Mouse (Mus musculus) lung, embryonic 14.5 days (tissue): ENCODE results near the gene Prr36. TPM values are rescaled to one million over a fixed set of nuclear protein-coding genes. Genes with fewer than 3 reads are reported as not detected.
A peak's percentile ranks its signal among the peaks of the same experiment; 100 is the strongest.

ENCODE experiments used
- ATAC-seq: fragments of 200-750 bp; cut with Nextera tagmentation; 2 replicates; pipeline ENCODE4 v1.8.0; 2017; ENCODE audit warnings: mild to moderate bottlenecking, moderate TSS enrichment, moderate library complexity; ENCODE audit not compliant: insufficient read depth
- DNase-seq: peaks from one replicate; pipeline ENCODE4 v3.0.0-alpha.2; 2015
- H3K27ac ChIP-seq: fragments of 300-500 bp; sonication (generic); 2 replicates; pipeline ENCODE4 v1.5.1; 2014; ENCODE audit warnings: low read depth, mild to moderate bottlenecking, moderate library complexity
- H3K27me3 ChIP-seq: fragments of 300-500 bp; sonication (generic); 2 replicates; pipeline ENCODE4 v1.6.1; 2014; ENCODE audit warnings: low read length, control low read depth; ENCODE audit not compliant: insufficient read depth
- H3K36me3 ChIP-seq: fragments of 300-500 bp; sonication (generic); 2 replicates; pipeline ENCODE4 v1.6.1; 2014; ENCODE audit warnings: control low read depth; ENCODE audit not compliant: insufficient read depth
- H3K4me1 ChIP-seq: fragments of 300-500 bp; sonication (generic); 2 replicates; pipeline ENCODE4 v1.6.1; 2014; ENCODE audit warnings: antibody characterized with exemption, control low read depth; ENCODE audit not compliant: insufficient read depth
- H3K4me2 ChIP-seq: fragments of 300-500 bp; sonication (generic); 2 replicates; pipeline ENCODE4 v1.6.1; 2014; ENCODE audit warnings: mild to moderate bottlenecking
- H3K4me3 ChIP-seq: fragments of 300-500 bp; sonication (generic); 2 replicates; pipeline ENCODE4 v1.5.1; 2014; ENCODE audit warnings: low read depth, low read length
- H3K9ac ChIP-seq: fragments of 300-500 bp; sonication (generic); 2 replicates; pipeline ENCODE4 v1.6.1; 2014
- H3K9me3 ChIP-seq: fragments of 300-500 bp; sonication (generic); 2 replicates; pipeline ENCODE4 v1.6.1; 2016; ENCODE audit warnings: low read depth, low read length, control low read depth
- CTCF ChIP-seq: IDR thresholded peaks from 2 replicates; pipeline ENCODE4 v1.5.1; 2016; ENCODE audit warnings: antibody characterized with exemption, low read depth
- WGBS: fragments of 180-500 bp; shearing (Covaris S2); extraction: QIAGEN DNeasy Blood & Tissue Kit; methylation state at CpG from one replicate; pipeline ENCODE4 v1.1.7; 2014; 5-methylcytosine and 5-hydroxymethylcytosine counted together
- polyA plus RNA-seq: library from polyadenylated mRNA; unstranded; fragments of >200 nt; fragmentation: Nextera tagmentation; extraction: Ambion mirVana; gene quantifications from 2 replicates; pipeline ENCODE4 v1.2.1, GENCODE M21; 2014

Gene Prr36
- polyA plus RNA-seq, 1 experiment from 2014 or later, result 9.7 TPM

GRCm38 (mm10) chr8:4226739-4227347, 9.6 kb upstream of the Prr36 start, which contains the start of gene Lrrc8e:
Gene Lrrc8e, plus strand, starts transcription at chr8:4226827.
- ATAC-seq, result peak; percentile 85
- WGBS, result 4% methylated on average over 33 of the region's 33 CpGs

DNA sequence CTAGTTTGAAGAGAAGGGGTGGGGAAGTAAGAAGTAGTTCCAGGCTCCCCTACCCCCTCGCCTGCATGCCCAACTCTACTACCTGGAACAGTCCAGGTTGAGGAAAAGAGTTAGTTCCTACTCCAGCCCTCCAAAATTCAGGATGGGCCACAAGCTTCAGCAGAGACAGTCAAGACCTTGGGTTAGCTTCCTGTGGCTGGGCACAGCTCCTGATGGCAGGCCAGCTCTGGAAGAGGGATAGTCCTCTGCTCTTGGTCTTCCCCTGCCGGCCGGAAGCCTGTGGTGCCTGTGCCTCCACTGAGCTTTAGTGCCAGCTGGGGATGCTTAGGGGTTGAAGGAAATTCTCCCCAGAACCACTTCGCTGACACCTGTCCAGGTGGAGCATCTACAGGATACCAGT, 9.1 kb upstream of the Prr36 start:
- Histone ChIP-seq H3K27ac (no peak overlapping the region), H3K27me3 (peaks cover 9% of the 10 kb centered on the region), H3K9ac (peak overlapping the region; percentile 54), H3K4me2 (peak overlapping the region; percentile 64), H3K9me3 (no peaks in the 10 kb centered on the region), H3K4me1 (peaks cover 3% of the 10 kb centered on the region; the same call in 1 of the 2 replicates), H3K36me3 (no peaks in the 10 kb centered on the region), H3K4me3 (peak overlapping the region; percentile 35)
- TF ChIP-seq CTCF, result 0 out of 2 replicates have a peak, but pooled peaks have one; percentile 37
- no peak; the same call in 1 of the 2 replicates for ATAC-seq
- DNase-seq, result no peak
- WGBS, result 29% methylated on average over 4 of the region's 4 CpGs

More at GRCm38 (mm10) chr8:4226739-4227347, 9.6 kb upstream of the Prr36 start, which contains the start of gene Lrrc8e:
- no peak within 1 kb of the TSS for H3K27ac ChIP-seq
- peaks cover 3% of the 10 kb centered on the region; the same call in 1 of the 2 replicates for H3K4me1 ChIP-seq
- peak within 1 kb of the TSS; percentile 64 for H3K4me2 ChIP-seq
- H3K27me3 ChIP-seq, result peaks cover 9% of the 10 kb centered on the region
- TF ChIP-seq CTCF, result no peak
- peak within 1 kb of the TSS; percentile 54 for H3K9ac ChIP-seq
- no peaks in the 10 kb centered on the region for H3K36me3 ChIP-seq
- H3K9me3 ChIP-seq, result no peaks in the 10 kb centered on the region
- DNase-seq, result no peak
- H3K4me3 ChIP-seq, result peak within 1 kb of the TSS; percentile 35

DNA sequence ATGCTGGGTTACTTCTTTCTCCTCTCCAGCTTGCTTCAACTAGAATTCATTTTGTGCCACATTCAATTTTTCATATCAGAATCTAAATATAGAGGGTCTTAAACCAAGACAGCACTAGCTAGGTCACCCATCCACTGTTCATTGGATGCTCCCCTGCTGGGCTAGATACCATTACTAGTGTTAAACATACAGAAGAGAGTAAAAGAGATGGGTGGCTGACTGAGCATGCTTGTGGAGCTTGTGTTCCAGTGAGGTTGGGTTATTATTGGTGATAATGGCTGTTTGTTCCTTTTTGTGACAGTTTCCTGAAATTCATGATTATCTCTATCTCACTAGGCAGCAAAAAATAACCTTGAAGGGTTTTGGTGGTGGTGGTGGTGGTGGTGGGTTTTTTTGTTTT, 4.8 kb upstream of the Prr36 start:
- Histone ChIP-seq H3K27ac (no peak overlapping the region), H3K4me1 (no peaks in the 10 kb centered on the region; the same call in 1 of the 2 replicates), H3K4me2 (no peak overlapping the region), H3K9ac (no peak overlapping the region), H3K36me3 (no peaks in the 10 kb centered on the region), H3K27me3 (peaks cover 25% of the 10 kb centered on the region), H3K4me3 (no peak overlapping the region), H3K9me3 (no peaks in the 10 kb centered on the region)
- DNase-seq (no peak), ATAC-seq (no peak)
- no peak for TF ChIP-seq CTCF

- H3K36me3 ChIP-seq, result no peaks in the 10 kb centered on the region
- no peak overlapping the region for H3K4me2 ChIP-seq
- no peaks in the 10 kb centered on the region for H3K9me3 ChIP-seq
- TF ChIP-seq CTCF, result no peak
- WGBS, result 76% methylated on average over 3 of the region's 3 CpGs
- DNase-seq (no peak), ATAC-seq (no peak)
- peaks cover 39% of the 10 kb centered on the region for H3K27me3 ChIP-seq
- H3K4me1 ChIP-seq, result 0 out of 2 replicates have a peak, but pooled peaks cover 3% of the 10 kb centered on the region
- H3K27ac ChIP-seq, result no peak overlapping the region
- no peak overlapping the region for H3K4me3 ChIP-seq
- no peak overlapping the region for H3K9ac ChIP-seq
Measured at GRCm38 (mm10) chr8:4219617-4220016, 2.4 kb upstream of the Prr36 start.

GRCm38 (mm10) chr8:4216296-4216695, 963 bp downstream of the Prr36 start:
- peak overlapping the region; percentile 69 for H3K4me2 ChIP-seq
- H3K9ac ChIP-seq, result peak overlapping the region; percentile 54; the same call in 1 of the 2 replicates
- 0 out of 2 replicates have a peak, but pooled peaks cover 9% of the 10 kb centered on the region for H3K4me1 ChIP-seq
- no peak for DNase-seq
- H3K36me3 ChIP-seq, result no peaks in the 10 kb centered on the region
- WGBS, result 10% methylated on average over 18 of the region's 18 CpGs
- peaks cover 41% of the 10 kb centered on the region for H3K27me3 ChIP-seq
- no peak for ATAC-seq
- TF ChIP-seq CTCF, result no peak
- H3K27ac ChIP-seq, result no peak overlapping the region
- no peaks in the 10 kb centered on the region for H3K9me3 ChIP-seq
- H3K4me3 ChIP-seq, result peak overlapping the region; percentile 45

DNA sequence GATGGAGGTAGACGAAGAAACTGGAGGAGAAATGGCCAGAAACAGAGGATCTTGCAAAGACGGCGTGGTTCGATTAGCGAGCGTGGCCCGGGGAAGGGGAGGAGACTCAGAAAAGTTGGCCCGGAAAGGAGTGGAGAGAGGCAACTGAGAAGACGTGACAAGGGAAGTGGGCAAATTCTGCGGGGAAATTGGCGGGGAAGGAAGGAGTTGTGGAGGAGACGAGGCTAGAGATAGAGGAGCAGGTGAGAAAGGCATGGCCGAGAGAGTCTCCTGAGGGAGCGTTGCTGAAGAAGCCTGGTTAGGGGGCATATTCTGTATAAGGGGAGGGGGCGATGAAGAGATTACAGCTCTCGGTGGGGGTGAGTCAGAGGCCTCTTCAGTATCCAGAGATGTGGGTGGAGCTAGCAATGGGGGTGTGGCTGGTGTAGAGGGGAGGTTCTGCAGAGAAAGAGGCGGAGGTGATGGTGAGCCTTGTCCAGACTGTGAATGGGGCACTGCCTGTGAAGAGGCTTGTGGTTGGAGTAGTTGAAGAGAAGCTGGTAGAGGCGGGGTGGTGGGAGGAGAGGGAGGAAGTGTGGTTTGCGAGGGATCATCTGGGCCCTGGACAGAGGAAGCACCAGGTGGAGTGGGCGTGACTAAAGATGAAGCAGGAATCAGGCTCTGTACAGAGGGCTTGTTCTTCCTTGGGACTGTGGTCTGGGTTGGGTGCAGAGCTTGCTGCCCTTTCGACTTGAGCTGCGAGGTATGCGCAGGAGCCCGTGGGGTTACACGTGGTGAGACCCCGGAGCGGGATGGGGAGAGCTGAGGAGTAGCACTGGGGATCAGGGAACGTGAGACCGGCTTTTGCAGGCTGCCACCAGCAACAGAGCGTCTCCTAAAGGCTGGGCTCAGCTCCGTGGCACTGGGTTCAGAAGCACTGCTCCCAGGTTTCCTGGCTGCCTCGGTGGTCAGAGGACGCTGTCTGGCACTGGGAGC, 3.0 kb downstream of the Prr36 start:
- TF ChIP-seq CTCF, result no peak
- ATAC-seq, result peak; percentile 81
- Histone ChIP-seq H3K27ac (peak overlapping the region; percentile 60), H3K4me3 (peak overlapping the region; percentile 42), H3K27me3 (peaks cover 41% of the 10 kb centered on the region), H3K9ac (peak overlapping the region; percentile 41), H3K4me1 (0 out of 2 replicates have a peak, but pooled peaks cover 9% of the 10 kb centered on the region), H3K4me2 (peak overlapping the region; percentile 92), H3K36me3 (peaks cover 8% of the 10 kb centered on the region; the same call in 1 of the 2 replicates), H3K9me3 (no peaks in the 10 kb centered on the region)
- peak; percentile 88 for DNase-seq
- WGBS, result 3% methylated on average over 33 of the region's 33 CpGs
